Mouse (Mus musculus): ENCODE results near the gene Mgat4c.

Mgat4c gene

DNA sequence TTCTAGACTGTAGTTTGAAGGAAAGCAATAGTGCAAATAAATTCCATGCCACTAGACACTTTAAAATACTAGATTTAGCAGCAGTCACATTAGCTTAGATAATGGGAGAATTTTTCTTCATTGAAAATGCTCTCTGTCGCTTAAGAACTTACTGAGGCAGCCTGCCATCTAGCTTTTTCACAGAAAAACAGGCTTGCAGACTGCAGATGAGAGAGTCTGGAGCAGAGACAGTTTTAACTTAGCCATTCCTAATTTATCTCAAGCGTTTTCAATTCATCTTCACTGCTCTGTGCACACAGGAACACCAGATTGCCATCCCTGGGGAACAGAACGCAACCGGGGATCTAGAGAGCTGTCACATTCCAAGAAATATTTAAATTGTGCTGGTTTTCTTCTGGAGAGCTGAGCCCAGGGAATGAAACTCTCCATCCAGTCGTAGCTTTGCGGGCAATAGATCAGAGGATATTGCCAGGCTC is at the start of gene Mgat4c:
TSS of gene Mgat4c (plus strand) at position 51 of the 476 bp plus-strand sequence.
- in situ Hi-C loops (cut with MboI; ENCODE audit: low pct_unique_long_range_greater_than_20kb in 1 of 2, low sequenced_read_pairs in 2 of 2, unreplicated experiment in 1 of 2), result no loop called here

DNA sequence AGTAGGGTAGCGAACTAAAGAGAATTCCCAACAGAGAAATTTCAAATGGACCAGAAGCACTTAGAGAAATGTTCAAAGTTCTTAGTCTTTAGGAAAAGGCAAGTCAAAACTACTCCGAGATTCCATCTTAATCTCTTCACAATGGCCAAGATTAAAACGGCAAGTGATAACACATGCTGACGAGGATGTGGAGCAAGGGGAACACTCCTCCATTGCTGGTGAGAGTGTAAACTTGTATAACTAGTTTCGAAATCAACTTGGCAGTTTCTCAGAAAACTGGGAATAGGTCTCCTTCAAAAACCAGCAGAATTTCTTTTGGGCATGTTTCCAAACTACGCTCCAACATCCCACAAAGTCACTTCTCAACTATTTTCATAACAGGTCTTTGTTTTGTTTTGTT is 46.0 kb upstream of the Mgat4c start:
- in situ Hi-C loops (cut with MboI; ENCODE audit: low pct_unique_long_range_greater_than_20kb in 1 of 2, low sequenced_read_pairs in 2 of 2, unreplicated experiment in 1 of 2), result no loop called here

DNA sequence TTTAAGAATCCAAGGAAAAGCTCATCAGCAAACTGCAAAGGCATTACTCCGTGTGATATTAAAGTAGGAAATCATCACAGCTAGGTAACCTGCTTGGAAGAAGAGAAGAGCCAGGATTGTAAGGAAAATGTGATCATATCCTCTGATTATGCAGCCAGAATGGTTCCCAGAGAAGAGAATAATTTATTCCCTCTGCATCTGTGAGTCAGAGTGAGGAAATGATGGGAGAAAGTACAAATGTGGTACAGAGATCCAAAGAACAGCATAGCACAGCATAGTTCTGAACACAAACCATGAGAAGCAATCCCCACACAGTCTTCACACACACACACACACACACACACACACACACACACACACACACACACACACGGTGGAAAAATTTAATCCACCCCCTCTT is 40.2 kb upstream of the Mgat4c start:
- in situ Hi-C loops (cut with MboI; ENCODE audit: low pct_unique_long_range_greater_than_20kb in 1 of 2, low sequenced_read_pairs in 2 of 2, unreplicated experiment in 1 of 2), result no loop called here

DNA sequence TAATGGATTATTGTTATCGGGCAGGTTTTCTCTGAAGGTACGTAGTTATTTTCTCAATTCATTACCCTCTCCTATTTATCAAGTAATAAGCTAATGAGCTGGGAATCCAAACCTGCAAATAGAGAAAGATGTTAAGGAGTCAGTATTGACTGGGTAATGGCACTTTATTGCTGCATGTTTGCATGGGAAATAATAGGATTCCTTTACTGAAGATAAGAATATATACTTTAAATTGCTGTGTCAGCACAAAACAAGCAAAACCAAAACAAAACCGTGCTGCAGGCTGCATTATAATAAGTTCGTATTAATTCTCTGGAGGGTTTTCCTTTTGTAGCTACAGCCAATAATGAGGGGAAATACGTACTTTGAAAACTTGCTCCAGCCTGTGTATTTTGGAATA is 627 bp downstream of the Mgat4c start:
- in situ Hi-C loops (cut with MboI; ENCODE audit: low pct_unique_long_range_greater_than_20kb in 1 of 2, low sequenced_read_pairs in 2 of 2, unreplicated experiment in 1 of 2), result no loop called here

DNA sequence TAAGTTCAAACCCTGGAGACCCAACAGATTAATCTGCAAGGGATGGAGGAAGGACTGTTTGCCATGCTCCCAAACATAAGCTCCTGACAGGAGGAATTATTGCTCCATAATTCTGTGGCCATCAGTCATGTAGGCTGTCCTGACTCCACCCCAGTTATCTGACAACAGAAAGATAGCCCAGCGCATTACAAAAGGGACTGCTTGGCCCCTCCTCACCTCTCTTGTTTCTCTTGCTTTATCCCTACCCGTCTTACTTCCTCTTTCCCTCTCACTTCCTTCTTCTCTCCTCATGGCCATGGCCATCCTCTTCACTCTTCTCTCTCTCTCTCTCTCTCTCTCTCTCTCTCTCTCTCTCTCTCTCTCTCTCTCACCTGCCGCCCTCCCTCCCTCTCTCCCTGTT is 80.5 kb downstream of the Mgat4c start:
- in situ Hi-C loops (cut with MboI; ENCODE audit: low pct_unique_long_range_greater_than_20kb in 1 of 2, low sequenced_read_pairs in 2 of 2, unreplicated experiment in 1 of 2), result no loop called here

DNA sequence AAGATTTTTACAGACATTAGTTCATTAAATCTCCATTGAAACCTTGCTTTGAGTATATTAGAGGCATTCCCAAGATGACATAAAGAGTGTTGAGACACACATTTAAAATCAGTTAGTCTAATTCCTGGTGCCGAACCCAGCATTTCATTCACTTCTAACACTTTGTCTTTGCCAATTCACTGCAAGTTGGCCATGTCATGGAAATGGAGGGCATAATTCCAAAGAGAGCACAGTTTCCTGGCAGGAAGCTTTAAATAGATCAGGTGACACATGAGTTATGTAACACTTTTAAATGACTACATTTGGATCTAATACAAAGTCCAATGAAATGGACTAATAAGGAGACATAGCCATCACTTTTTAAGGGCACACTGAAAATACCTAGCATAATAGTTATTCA is 89.4 kb downstream of the Mgat4c start:
- in situ Hi-C loops (cut with MboI; ENCODE audit: low pct_unique_long_range_greater_than_20kb in 1 of 2, low sequenced_read_pairs in 2 of 2, unreplicated experiment in 1 of 2), result no loop called here

DNA sequence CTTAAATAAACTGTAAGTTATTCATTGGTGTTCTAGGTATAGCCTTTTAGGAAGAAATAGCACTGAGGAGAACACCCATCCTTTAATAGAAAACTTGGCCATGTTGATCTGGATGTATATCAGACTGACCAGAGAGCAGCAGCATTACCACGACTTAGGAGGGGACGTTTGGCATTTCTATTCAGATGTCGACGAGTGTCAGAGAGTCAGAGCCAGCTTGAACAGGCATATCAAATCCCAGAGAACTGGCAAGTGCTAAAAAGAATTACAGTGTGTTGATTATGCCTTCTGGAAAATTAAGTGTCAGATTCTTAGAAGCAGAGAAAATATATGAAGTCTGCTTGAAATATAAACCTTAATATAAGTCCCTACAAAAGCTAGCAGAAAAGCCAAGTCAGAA is 89.9 kb downstream of the Mgat4c start:
- in situ Hi-C loops (cut with MboI; ENCODE audit: low pct_unique_long_range_greater_than_20kb in 1 of 2, low sequenced_read_pairs in 2 of 2, unreplicated experiment in 1 of 2), result no loop called here

DNA sequence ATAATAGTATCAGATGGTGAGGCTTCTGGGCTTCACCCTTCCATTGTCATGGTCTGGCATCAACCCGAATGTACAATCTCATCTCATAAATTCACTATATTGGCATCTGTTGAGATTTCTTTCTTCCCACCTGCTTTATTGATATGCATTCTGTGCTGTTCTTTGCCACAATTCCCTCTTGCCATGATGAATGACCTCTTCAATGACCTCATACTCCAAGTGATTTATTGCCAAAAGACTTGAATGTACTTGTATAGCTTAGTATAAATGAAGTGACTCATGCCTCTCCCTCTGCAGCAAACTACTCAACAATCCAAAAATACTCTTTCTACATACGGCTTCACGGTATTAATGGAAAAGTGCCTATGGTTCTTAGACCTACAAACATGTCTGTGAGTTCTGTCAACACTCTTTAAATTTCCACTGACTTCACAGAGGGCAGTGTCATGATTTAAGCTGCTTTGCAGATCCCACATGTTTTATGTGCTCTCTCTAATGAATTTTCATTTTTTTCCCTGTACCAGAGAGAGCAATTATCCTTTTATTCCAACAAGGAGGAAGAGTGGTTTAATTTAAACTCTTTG is 102.0 kb downstream of the Mgat4c start:
- in situ Hi-C loops (cut with MboI; ENCODE audit: low pct_unique_long_range_greater_than_20kb in 1 of 2, low sequenced_read_pairs in 2 of 2, unreplicated experiment in 1 of 2), result no loop called here

DNA sequence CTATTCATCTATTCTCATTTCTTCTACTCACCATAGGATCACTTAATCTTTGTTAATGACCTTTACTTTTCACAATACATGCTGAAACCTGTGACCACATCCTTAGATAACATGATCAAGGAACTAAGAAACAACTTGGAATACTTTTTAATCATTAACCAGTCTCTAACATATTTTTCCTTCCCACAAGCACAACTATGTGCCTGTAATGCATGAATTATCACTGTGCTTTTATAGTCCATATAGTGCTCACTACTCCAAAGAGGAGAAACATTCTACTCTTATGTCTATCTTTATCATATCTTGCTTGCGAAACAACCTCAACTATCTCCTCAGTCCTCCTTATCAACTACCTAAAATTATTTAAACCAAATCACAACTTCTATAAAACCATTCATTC is 114.2 kb downstream of the Mgat4c start:
- in situ Hi-C loops (cut with MboI; ENCODE audit: low pct_unique_long_range_greater_than_20kb in 1 of 2, low sequenced_read_pairs in 2 of 2, unreplicated experiment in 1 of 2), result no loop called here

DNA sequence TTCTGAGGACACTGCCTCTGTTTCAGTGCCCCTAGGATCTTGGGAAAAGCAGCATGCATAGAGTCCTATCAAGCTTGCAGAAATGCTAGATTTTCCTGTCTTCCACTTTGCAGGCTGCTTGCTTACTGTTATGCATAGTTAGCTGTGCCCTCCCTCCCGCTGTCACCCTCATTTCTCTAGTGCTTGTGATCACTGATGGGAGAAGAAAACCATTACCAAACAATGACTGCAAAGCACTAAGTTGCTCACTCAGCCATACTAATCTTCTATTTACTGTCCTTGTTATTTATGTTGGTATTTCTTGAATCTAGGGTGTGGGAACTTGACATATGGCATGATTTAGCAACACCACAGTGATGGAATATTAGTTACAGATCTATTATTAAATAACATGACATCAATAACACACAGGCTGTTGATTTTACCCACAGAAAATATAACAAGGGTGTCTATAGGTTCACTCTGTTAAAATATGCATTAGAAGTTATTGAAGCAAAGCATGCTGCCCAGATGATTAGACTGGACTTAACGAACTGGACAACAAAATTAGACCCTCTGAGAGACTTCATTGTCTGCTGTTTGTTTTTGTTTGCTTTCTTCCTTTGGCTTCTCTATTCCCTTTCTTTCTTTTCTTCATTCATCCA is 117.7 kb downstream of the Mgat4c start:
- in situ Hi-C loops (cut with MboI; ENCODE audit: low pct_unique_long_range_greater_than_20kb in 1 of 2, low sequenced_read_pairs in 2 of 2, unreplicated experiment in 1 of 2), result no loop called here

DNA sequence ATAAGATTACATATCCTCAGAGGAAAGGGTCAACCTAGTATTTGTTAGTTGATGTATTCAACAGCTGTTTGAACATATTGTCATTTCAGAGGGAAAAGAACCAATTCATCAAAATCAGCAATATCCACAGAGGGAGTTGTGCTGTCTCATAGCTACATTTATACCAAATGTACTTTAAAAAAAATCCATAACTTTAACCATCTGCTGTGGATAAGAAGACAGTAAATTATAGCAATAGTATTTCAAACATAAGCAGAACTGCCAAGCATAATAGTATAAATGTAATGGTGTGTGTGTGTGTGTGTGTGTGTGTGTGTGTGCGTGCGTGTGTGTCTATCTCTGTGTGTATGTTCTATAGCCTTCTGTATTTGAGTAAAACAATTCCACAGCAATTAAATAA is 127.5 kb downstream of the Mgat4c start:
- in situ Hi-C loops (cut with MboI; ENCODE audit: low pct_unique_long_range_greater_than_20kb in 1 of 2, low sequenced_read_pairs in 2 of 2, unreplicated experiment in 1 of 2), result no loop called here

DNA sequence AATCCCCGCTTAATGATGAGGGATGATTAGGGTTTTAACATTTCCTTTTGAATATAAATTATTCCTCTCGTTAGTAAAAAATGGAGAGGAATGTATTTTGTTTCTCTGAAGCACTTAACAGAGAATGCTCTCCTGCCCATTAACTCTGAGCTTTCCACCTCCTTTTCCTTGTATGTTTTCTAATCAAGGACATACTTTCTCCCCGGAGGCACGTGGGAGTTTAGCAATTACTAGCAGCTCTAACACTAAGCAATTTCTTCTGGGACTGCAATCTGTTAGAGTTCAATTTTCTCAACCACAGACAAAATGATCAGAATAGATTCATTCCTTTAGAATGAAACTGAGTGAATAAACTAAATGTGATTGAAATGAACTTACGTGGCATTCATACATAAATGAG is 135.6 kb downstream of the Mgat4c start:
- in situ Hi-C loops (cut with MboI; ENCODE audit: low pct_unique_long_range_greater_than_20kb in 1 of 2, low sequenced_read_pairs in 2 of 2, unreplicated experiment in 1 of 2), result no loop called here

DNA sequence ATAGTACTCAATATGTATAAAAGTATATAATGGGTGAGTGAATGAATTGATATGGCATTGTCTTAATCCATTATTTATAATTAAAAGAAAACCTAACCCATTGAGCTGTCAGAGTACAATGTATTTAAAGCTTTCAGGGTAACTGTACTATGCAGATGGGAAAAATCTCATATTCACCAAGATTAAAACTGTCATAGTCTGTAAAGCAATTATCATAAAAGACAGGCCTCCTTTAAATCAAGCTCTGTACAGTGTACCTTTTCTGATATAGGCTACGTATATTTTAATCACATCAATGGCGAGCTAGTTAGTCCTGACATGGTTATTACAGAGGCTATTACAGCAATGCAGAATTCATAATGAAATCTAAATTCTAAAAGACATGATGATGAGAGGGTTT is 146.7 kb downstream of the Mgat4c start:
- in situ Hi-C loops (cut with MboI; ENCODE audit: low pct_unique_long_range_greater_than_20kb in 1 of 2, low sequenced_read_pairs in 2 of 2, unreplicated experiment in 1 of 2), result no loop called here

DNA sequence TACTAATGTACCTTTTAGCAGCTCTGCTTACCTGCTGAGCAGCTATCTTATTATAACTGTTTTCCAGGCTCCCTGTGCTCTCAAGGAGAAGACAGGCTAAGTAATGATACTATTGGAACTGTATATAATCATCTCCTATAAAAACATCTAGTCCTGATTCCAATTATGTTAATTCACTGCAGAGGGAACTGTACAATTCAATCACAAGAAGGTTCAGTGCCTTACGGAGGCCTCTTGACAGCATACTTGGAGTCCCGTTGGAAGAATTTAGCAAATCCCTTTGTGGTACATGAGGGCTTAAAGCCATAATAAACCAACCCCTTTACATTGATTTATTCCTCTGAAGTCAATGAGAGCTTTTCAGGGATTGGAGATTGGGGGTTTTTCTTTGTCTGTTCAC is 174.8 kb downstream of the Mgat4c start:
- in situ Hi-C loops (cut with MboI; ENCODE audit: low pct_unique_long_range_greater_than_20kb in 1 of 2, low sequenced_read_pairs in 2 of 2, unreplicated experiment in 1 of 2), result no loop called here

DNA sequence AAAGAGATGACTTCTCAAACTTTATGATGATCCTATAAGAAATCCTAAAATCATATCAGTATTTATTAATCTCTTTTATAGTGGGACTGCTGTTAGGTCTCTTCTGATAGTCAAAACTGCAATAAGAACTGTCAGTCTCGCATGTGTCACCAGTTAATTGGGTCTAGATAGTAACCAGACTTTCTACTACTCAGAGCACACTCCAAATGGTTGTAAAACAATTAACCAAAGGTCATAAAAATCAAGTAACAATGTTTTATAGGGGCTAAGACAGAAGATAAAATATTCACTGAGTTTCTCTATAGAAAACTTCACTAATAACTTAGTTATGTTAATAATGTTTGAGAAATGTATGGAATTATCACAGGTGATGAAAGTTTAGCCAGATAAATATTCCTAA is 208.6 kb downstream of the Mgat4c start:
- in situ Hi-C loops (cut with MboI; ENCODE audit: low pct_unique_long_range_greater_than_20kb in 1 of 2, low sequenced_read_pairs in 2 of 2, unreplicated experiment in 1 of 2), result no loop called here

DNA sequence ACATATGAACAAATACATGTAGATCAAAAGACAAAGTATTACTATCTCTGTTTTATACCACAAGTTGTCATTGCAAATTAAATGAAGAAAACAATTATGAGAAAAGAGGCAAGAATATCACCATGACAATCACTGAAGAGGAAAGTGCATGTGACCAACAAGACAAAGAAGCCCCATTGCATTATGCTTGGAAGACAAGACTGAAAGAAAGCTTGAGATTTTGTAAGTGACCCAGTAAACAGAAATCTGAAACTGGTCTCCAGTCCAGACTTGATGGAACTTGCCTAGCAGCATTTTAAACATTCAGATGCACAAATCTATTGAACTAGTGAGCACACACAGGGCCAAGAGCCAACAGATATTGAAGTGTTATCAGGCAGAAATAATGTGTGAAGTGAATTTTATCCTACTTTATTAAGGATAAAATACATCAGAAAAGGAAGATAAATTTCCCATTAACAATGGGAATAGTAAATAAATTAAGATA is 236.1 kb downstream of the Mgat4c start:
- in situ Hi-C loops (cut with MboI; ENCODE audit: low pct_unique_long_range_greater_than_20kb in 1 of 2, low sequenced_read_pairs in 2 of 2, unreplicated experiment in 1 of 2), result no loop called here

DNA sequence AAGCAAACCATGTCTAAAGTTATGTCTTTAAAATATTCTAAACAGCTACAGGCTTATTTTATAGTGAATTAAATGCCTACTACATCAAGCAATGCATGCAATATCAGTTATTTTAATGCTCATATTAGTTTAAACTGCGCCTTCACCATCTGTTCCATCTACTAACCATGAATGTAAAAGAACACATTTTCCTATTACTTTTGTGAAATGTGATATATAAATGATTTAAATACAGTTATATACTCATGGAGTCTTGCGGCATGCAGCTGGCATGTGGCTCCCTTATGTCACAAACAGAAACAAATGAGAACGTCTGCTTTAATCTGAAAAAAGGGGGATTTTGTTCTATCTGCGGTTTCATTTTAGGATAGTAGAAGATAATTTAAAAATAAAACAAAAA is 316.3 kb downstream of the Mgat4c start:
- in situ Hi-C loops (cut with MboI; ENCODE audit: low pct_unique_long_range_greater_than_20kb in 1 of 2, low sequenced_read_pairs in 2 of 2, unreplicated experiment in 1 of 2), result no loop called here

DNA sequence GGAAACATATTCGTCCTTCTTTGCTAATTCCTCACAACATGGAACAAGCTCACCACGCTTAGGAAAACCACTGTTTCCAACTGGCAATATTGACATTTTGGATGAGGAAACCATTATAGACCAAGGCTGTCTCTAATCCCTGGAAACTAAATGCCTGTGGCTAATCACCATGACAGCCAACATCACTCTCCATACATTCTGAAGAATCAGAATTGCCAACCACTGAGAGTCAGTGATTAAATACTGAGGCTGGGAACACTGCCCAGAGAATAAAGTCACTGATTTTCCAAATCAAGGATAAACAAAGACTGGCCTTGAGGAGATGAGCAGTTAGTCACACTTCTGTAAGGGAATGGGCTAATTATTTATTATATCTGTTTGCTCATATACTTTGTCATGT is 361.2 kb downstream of the Mgat4c start:
- in situ Hi-C loops (cut with MboI; ENCODE audit: low pct_unique_long_range_greater_than_20kb in 1 of 2, low sequenced_read_pairs in 2 of 2, unreplicated experiment in 1 of 2), result no loop called here

DNA sequence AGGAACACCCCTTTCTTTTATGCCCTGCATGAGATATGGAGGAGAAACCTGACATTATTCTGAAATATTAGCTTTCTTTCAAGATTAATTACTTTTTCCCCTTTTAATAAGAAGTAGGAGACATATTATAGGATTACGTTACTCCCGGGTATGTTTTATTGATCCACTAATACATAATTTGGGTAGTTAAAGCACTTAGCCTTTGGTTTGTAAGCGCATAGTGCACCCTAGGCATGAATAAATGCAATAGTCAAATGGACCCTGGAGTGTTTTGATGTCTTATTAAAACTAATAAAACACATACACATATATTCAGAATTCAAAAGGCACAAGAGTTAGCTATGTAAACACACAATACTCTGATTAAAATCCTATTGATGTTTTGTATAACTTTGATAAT is 374.9 kb downstream of the Mgat4c start:
- in situ Hi-C loops (cut with MboI; ENCODE audit: low pct_unique_long_range_greater_than_20kb in 1 of 2, low sequenced_read_pairs in 2 of 2, unreplicated experiment in 1 of 2), result no loop called here

DNA sequence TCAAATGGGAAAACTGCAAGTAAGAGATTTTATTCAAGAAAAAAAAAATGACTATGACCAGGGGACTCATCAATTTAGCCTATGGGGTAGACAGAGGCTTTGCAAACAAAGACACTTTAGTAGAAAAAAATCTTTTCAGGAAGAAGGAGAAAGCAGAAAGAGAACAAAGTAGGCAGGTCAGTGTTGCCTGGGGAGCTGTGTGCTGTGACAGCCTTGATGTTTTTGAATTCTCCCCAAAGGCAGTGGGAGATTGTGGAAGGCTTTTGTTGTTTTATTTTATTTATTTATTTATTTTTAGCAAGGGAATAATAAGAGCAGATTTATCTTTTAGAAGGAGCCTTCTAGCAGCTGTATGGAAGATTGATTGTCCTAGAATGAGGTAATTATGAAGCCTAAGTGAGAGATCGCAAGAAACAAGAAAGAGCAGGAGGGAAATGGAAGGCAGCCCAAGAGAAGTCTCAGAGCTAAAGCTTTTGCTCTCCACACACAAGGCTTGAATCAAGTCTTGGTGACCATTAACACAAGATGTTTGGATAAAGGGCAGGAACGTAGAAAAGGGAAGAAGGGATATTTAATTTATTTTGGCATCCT is 375.8 kb downstream of the Mgat4c start:
- in situ Hi-C loops (cut with MboI; ENCODE audit: low pct_unique_long_range_greater_than_20kb in 1 of 2, low sequenced_read_pairs in 2 of 2, unreplicated experiment in 1 of 2), result no loop called here

Measured in mouse embryonic stem cell (cell line).